ENCODE assay signal across 8 mouse cellular contexts in genomic region chr10:85829085-85829853, GRCm38 (mm10). TPM values are rescaled to one million over a fixed set of nuclear protein-coding genes. Genes with fewer than 3 reads are reported as not detected.
DNase-seq lines count a peak whose midpoint lies in the region; ATAC-seq and TF ChIP-seq lines count a peak whose summit lies in the region.
"Not testable (repeated sequence)": the region's sequence is repeated elsewhere in the genome, so short reads cannot be mapped to it uniquely, and the experiment has no call there.

Pwp1 (plus strand) TSS chr10:85829494.

- TF ChIP-seq CTCF in C2C12 (IDR thresholded peaks at IDR 0.05; ENCODE audit: control insufficient read depth, insufficient read depth, insufficient read length); embryonic fibroblast, embryonic 13.5 days (IDR thresholded peaks at IDR 0.05; ENCODE audit: borderline replicate concordance, insufficient read depth, low read length): not testable (repeated sequence)

- TF ChIP-seq POLR2A in embryonic fibroblast, embryonic 13.5 days (IDR thresholded peaks at IDR 0.05; ENCODE audit: low read depth, low read length) = not testable (repeated sequence)

- H3K9me3 ChIP-seq in heart, embryonic 10.5 days; kidney, embryonic 14.5 days (ENCODE audit: control insufficient read depth, low read length); limb, embryonic 15.5 days; midbrain, embryonic 16.5 days (replicated peaks; ENCODE audit: control insufficient read depth, low read length, poor library complexity, severe bottlenecking): not testable (repeated sequence)

- not testable (repeated sequence) for H3K4me1 ChIP-seq in embryonic fibroblast, embryonic 13.5 days (ENCODE audit: control insufficient read depth, insufficient read depth, low read length); heart, embryonic 10.5 days; kidney, embryonic 14.5 days (ENCODE audit: control insufficient read depth, insufficient read depth, low read length); limb, embryonic 15.5 days; midbrain, embryonic 16.5 days (ENCODE audit: control insufficient read depth, insufficient read depth, low read length)

- peak; percentile 95 for ATAC-seq in kidney, embryonic 14.5 days (ENCODE audit: low FRiP score, low TSS enrichment)
- peak; percentile 83 for ATAC-seq in limb, embryonic 15.5 days (ENCODE audit: insufficient number of reproducible peaks, low FRiP score, low TSS enrichment, low read depth)
- ATAC-seq in midbrain, embryonic 16.5 days = peak; percentile 98

- WGBS in heart, embryonic 10.5 days = 6% methylated on average over 48 of the region's 49 CpGs
- WGBS in kidney, embryonic 14.5 days = 5% methylated on average over 42 of the region's 49 CpGs
- 2% methylated on average over 45 of the region's 49 CpGs for WGBS in limb, embryonic 15.5 days
- WGBS in midbrain, embryonic 16.5 days = 1% methylated on average over 49 of the region's 49 CpGs

- peak within 1 kb of the TSS; percentile 63 for H3K9ac ChIP-seq in kidney, embryonic 14.5 days (ENCODE audit: low read depth, low read length)
- peak within 1 kb of the TSS; percentile 44 for H3K9ac ChIP-seq in limb, embryonic 15.5 days
- H3K9ac ChIP-seq in midbrain, embryonic 16.5 days (ENCODE audit: low read depth, low read length) = peak within 1 kb of the TSS; percentile 83

- H3K36me3 ChIP-seq in C2C12 (ENCODE audit: control insufficient read depth, insufficient read depth); heart, embryonic 10.5 days; kidney, embryonic 14.5 days (ENCODE audit: control insufficient read depth, insufficient read depth, low read length); limb, embryonic 15.5 days; midbrain, embryonic 16.5 days (ENCODE audit: control insufficient read depth, insufficient read depth, low read length): not testable (repeated sequence)

- peak; percentile 71 for DNase-seq in brain, adult 2 months (ENCODE audit: low read depth, low spot score)
- DNase-seq in heart, embryonic 10.5 days (ENCODE audit: low spot score) = peak; percentile 77
- DNase-seq in spleen, postnatal 14 days (ENCODE audit: low spot score in 2 of 2) = peak; percentile 5 to 10

- not testable (repeated sequence) for H3K27ac ChIP-seq in embryonic fibroblast, embryonic 13.5 days (ENCODE audit: insufficient read depth, low read length); kidney, embryonic 14.5 days (ENCODE audit: low read depth, low read length); limb, embryonic 15.5 days
- peak within 1 kb of the TSS; percentile 88 for H3K27ac ChIP-seq in heart, embryonic 10.5 days
- H3K27ac ChIP-seq in midbrain, embryonic 16.5 days (ENCODE audit: low read length) = peak within 1 kb of the TSS; percentile 81

- not testable (repeated sequence) for H3K4me3 ChIP-seq in C2C12 (ENCODE audit: insufficient read depth, poor library complexity, severe bottlenecking)
- H3K4me3 ChIP-seq in embryonic fibroblast, embryonic 13.5 days (ENCODE audit: insufficient read depth, low read length) = peak within 1 kb of the TSS; percentile 7
- H3K4me3 ChIP-seq in heart, embryonic 10.5 days = peak within 1 kb of the TSS; percentile 63
- H3K4me3 ChIP-seq in kidney, embryonic 14.5 days (ENCODE audit: low read length) = peak within 1 kb of the TSS; percentile 51
- peak within 1 kb of the TSS; percentile 57 for H3K4me3 ChIP-seq in limb, embryonic 15.5 days
- H3K4me3 ChIP-seq in midbrain, embryonic 16.5 days (ENCODE audit: low read depth, low read length) = peak within 1 kb of the TSS; percentile 61

- H3K79me2 ChIP-seq in C2C12 (ENCODE audit: control insufficient read depth, insufficient read depth) = not testable (repeated sequence)

- not testable (repeated sequence) for H3K27me3 ChIP-seq in C2C12 (ENCODE audit: control insufficient read depth, insufficient read depth, insufficient read length); heart, embryonic 10.5 days (ENCODE audit: insufficient read depth, poor library complexity, severe bottlenecking); kidney, embryonic 14.5 days (ENCODE audit: control insufficient read depth, insufficient read depth, low read length); limb, embryonic 15.5 days; midbrain, embryonic 16.5 days (ENCODE audit: control insufficient read depth, insufficient read depth, low read depth, low read length)

- not testable (repeated sequence) for H3ac ChIP-seq in C2C12 (ENCODE audit: control insufficient read depth, insufficient read length, low read depth)

- peak within 1 kb of the TSS; percentile 84 for H3K4me2 ChIP-seq in kidney, embryonic 14.5 days (replicated peaks; ENCODE audit: low read depth, low read length)
- H3K4me2 ChIP-seq in limb, embryonic 15.5 days = peak within 1 kb of the TSS; percentile 86
- H3K4me2 ChIP-seq in midbrain, embryonic 16.5 days (ENCODE audit: low read length) = peak within 1 kb of the TSS; percentile 77

- not testable (repeated sequence) for H3K79me3 ChIP-seq in C2C12 (ENCODE audit: low read depth)

RNA-seq across cellular contexts. Expression of gene Pwp1, which starts in this region (rescaled TPM):
- 37.7 TPM for polyA plus RNA-seq in C2C12 (2012; fragmentation: generic; extraction: Trizol)
- polyA plus RNA-seq in embryonic fibroblast, embryonic 13.5 days (2011; ENCODE audit: insufficient read length, low read depth, missing spikeins) = 39.7 and 51.3 TPM in 2 replicates
- 64.8 and 83.7 TPM in 2 replicates for polyA plus RNA-seq in heart, embryonic 10.5 days (2016; fragmentation: Nextera tagmentation; extraction: Ambion mirVana)
- polyA plus RNA-seq in kidney, embryonic 14.5 days (2014; fragmentation: Nextera tagmentation; extraction: Ambion mirVana) = 76.1 and 90.5 TPM in 2 replicates
- 65.5 and 68.7 TPM in 2 replicates for polyA plus RNA-seq in limb, embryonic 15.5 days (2015; fragmentation: Nextera tagmentation; extraction: Ambion mirVana)
- 64.4 and 65.7 TPM in 2 replicates for polyA plus RNA-seq in midbrain, embryonic 16.5 days (2015; fragmentation: Nextera tagmentation; extraction: Ambion mirVana)

Comparison
In these comparisons a context has a peak if more than half of its experiments do, and no peak if none do; other contexts are left out.
1. DNase-seq: peak in every context shown above with its lines; median percentile 77 in heart, embryonic 10.5 days; 71 in brain, adult 2 months; 8 in spleen, postnatal 14 days.